Mouse (Mus musculus): Measurements from ENCODE around the gene Zfp385b.

Zfp385b gene

GRCm38 (mm10) chr2:77518693-77519092, 300.7 kb downstream of the Zfp385b start:
- DNase-seq (ENCODE audit: low read depth, low spot score), result no peak

- DNase-seq (ENCODE audit: low read depth, low spot score), result no peak
These were observed 302.8 kb downstream of the Zfp385b start for GRCm38 (mm10) chr2:77516606-77517005.

- no peak for DNase-seq (ENCODE audit: low read depth, low spot score)
These were observed 303.8 kb downstream of the Zfp385b start for GRCm38 (mm10) chr2:77515654-77516053.

GRCm38 (mm10) chr2:77515011-77515410, 304.4 kb downstream of the Zfp385b start:
- no peak for DNase-seq (ENCODE audit: low read depth, low spot score)

GRCm38 (mm10) chr2:77514476-77514875, 305.0 kb downstream of the Zfp385b start:
- DNase-seq (ENCODE audit: low read depth, low spot score), result no peak

GRCm38 (mm10) chr2:77508731-77509130, 310.7 kb downstream of the Zfp385b start:
- no peak for DNase-seq (ENCODE audit: low read depth, low spot score)

GRCm38 (mm10) chr2:77506308-77506707, 313.1 kb downstream of the Zfp385b start:
- DNase-seq (ENCODE audit: low read depth, low spot score), result peak; percentile 33

GRCm38 (mm10) chr2:77505614-77506013, 313.8 kb downstream of the Zfp385b start:
- no peak for DNase-seq (ENCODE audit: low read depth, low spot score)

GRCm38 (mm10) chr2:77503674-77504351, 315.6 kb downstream of the Zfp385b start:
- DNase-seq (ENCODE audit: low read depth, low spot score), result no peak

- no peak for DNase-seq (ENCODE audit: low read depth, low spot score)
These were observed 316.2 kb downstream of the Zfp385b start for GRCm38 (mm10) chr2:77503217-77503616.

- no peak for DNase-seq (ENCODE audit: low read depth, low spot score)
These were observed 317.0 kb downstream of the Zfp385b start for GRCm38 (mm10) chr2:77502458-77502857.

GRCm38 (mm10) chr2:77500480-77500879, 319.0 kb downstream of the Zfp385b start:
- no peak for DNase-seq (ENCODE audit: low read depth, low spot score)

GRCm38 (mm10) chr2:77498379-77498778, 321.1 kb downstream of the Zfp385b start:
- DNase-seq (ENCODE audit: low read depth, low spot score), result no peak

GRCm38 (mm10) chr2:77497942-77498341, 321.5 kb downstream of the Zfp385b start:
- DNase-seq (ENCODE audit: low read depth, low spot score), result no peak

GRCm38 (mm10) chr2:77496071-77496470, 323.4 kb downstream of the Zfp385b start:
- DNase-seq (ENCODE audit: low read depth, low spot score), result no peak

GRCm38 (mm10) chr2:77495344-77495743, 324.1 kb downstream of the Zfp385b start:
- DNase-seq (ENCODE audit: low read depth, low spot score), result no peak

GRCm38 (mm10) chr2:77493695-77494094, 325.7 kb downstream of the Zfp385b start:
- no peak for DNase-seq (ENCODE audit: low read depth, low spot score)

GRCm38 (mm10) chr2:77487151-77487550, 332.3 kb downstream of the Zfp385b start:
- DNase-seq (ENCODE audit: low read depth, low spot score), result no peak

- peak; percentile 20 for DNase-seq (ENCODE audit: low read depth, low spot score)
These were observed 338.2 kb downstream of the Zfp385b start for GRCm38 (mm10) chr2:77481274-77481673.

- DNase-seq (ENCODE audit: low read depth, low spot score), result no peak
These were observed 341.9 kb downstream of the Zfp385b start for GRCm38 (mm10) chr2:77477536-77477935.

- no peak for DNase-seq (ENCODE audit: low read depth, low spot score)
These were observed 343.0 kb downstream of the Zfp385b start for GRCm38 (mm10) chr2:77476444-77476843.

- no peak for DNase-seq (ENCODE audit: low read depth, low spot score)
These were observed 347.1 kb downstream of the Zfp385b start for GRCm38 (mm10) chr2:77472254-77472837.

GRCm38 (mm10) chr2:77470716-77471115, 348.7 kb downstream of the Zfp385b start:
- no peak for DNase-seq (ENCODE audit: low read depth, low spot score)
